Mouse (Mus musculus): ENCODE results near the gene Prss54. TPM values are rescaled to one million over a fixed set of nuclear protein-coding genes. Genes with fewer than 3 reads are reported as not detected.
A peak's percentile ranks its signal among the peaks of the same experiment; 100 is the strongest.

Gene Prss54
- polyA plus RNA-seq, 1 experiment from 2014 or later = not detected

DNA sequence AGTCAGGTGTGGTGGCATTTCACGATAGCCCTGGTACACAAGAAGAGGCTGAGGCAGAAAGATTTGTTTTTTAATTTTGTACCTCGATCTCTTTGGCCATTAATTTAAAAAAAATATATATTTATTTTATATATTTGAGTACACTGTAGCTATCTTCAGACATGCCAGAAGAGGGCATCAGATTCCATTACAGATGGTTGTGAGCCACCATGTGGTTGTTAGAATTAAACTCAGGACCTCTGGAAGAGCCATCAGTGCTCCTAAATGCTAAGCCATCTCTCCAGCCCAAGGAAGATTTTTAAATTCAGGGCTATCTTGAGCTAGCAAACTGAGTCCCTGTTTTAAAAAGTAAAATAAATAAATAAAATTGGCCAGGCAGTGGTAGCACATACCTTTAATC is 26.0 kb upstream of the Prss54 start:
- no peak overlapping the region for H3K9ac ChIP-seq (ENCODE audit: low read length)
- H3K27me3 ChIP-seq (replicated peaks; ENCODE audit: control insufficient read depth, insufficient read depth, low read length) = no peaks in the 10 kb centered on the region
- ATAC-seq (no peak), DNase-seq (ENCODE audit: low spot score) (no peak)
- no peak overlapping the region for H3K4me2 ChIP-seq (ENCODE audit: low read length)
- H3K27ac ChIP-seq (ENCODE audit: low read depth, low read length) = no peak overlapping the region
- WGBS = 74% methylated on average over 2 of the region's 2 CpGs
- no peaks in the 10 kb centered on the region for H3K36me3 ChIP-seq (ENCODE audit: control insufficient read depth, insufficient read depth, low read length)
- no peaks in the 10 kb centered on the region for H3K9me3 ChIP-seq (replicated peaks; ENCODE audit: control insufficient read depth, low read length)
- H3K4me1 ChIP-seq (ENCODE audit: control insufficient read depth, insufficient read depth, low read length) = no peaks in the 10 kb centered on the region
- no peak overlapping the region for H3K4me3 ChIP-seq (ENCODE audit: low read depth, low read length)

GRCm38 (mm10) chr8:95601306-95601705 is 25.2 kb upstream of the Prss54 start:
- H3K27ac ChIP-seq (ENCODE audit: low read depth, low read length) = no peak overlapping the region
- WGBS = 68% methylated on average over 15 of the region's 15 CpGs
- no peak for DNase-seq (ENCODE audit: low spot score)
- H3K9me3 ChIP-seq (replicated peaks; ENCODE audit: control insufficient read depth, low read length) = no peaks in the 10 kb centered on the region
- no peak for ATAC-seq
- no peaks in the 10 kb centered on the region for H3K36me3 ChIP-seq (ENCODE audit: control insufficient read depth, insufficient read depth, low read length)
- no peak overlapping the region for H3K4me2 ChIP-seq (ENCODE audit: low read length)
- H3K4me3 ChIP-seq (ENCODE audit: low read depth, low read length) = no peak overlapping the region
- H3K27me3 ChIP-seq (replicated peaks; ENCODE audit: control insufficient read depth, insufficient read depth, low read length) = no peaks in the 10 kb centered on the region
- H3K4me1 ChIP-seq (ENCODE audit: control insufficient read depth, insufficient read depth, low read length) = no peaks in the 10 kb centered on the region
- H3K9ac ChIP-seq (ENCODE audit: low read length) = no peak overlapping the region

DNA sequence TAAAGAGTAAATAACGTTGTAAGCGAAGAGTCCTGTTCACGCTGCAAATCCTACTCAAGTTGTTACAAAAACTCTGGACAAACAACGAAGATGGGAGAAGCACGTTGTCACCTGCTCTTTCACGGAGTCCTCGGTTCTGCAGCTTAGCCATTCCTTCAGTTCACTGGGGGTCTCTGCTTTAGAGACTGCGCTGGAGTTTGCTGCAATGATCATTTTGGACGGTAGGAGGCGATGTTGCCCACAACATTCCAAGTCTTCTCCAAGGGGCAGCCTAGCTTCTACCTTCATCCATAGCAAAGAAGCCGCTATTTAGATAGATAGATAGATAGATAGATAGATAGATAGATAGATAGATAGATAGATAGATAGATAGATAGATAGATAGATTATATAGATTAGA is 23.7 kb upstream of the Prss54 start:
- Histone ChIP-seq H3K9me3 (replicated peaks; ENCODE audit: control insufficient read depth, low read length) (no peaks in the 10 kb centered on the region), H3K9ac (ENCODE audit: low read length) (no peak overlapping the region), H3K4me3 (ENCODE audit: low read depth, low read length) (no peak overlapping the region), H3K27me3 (replicated peaks; ENCODE audit: control insufficient read depth, insufficient read depth, low read length) (no peaks in the 10 kb centered on the region), H3K4me1 (ENCODE audit: control insufficient read depth, insufficient read depth, low read length) (no peaks in the 10 kb centered on the region), H3K36me3 (ENCODE audit: control insufficient read depth, insufficient read depth, low read length) (no peaks in the 10 kb centered on the region), H3K4me2 (ENCODE audit: low read length) (no peak overlapping the region), H3K27ac (ENCODE audit: low read depth, low read length) (no peak overlapping the region)
- DNase-seq (ENCODE audit: low spot score) (peak; percentile 84), ATAC-seq (peak; percentile 76)
- 6% methylated on average over 11 of the region's 11 CpGs for WGBS

GRCm38 (mm10) chr8:95596841-95597241 is 20.7 kb upstream of the Prss54 start:
- WGBS = 78% methylated on average over 4 of the region's 4 CpGs

GRCm38 (mm10) chr8:95595131-95595530 is 19.0 kb upstream of the Prss54 start:
- H3K9ac ChIP-seq (ENCODE audit: low read length) = no peak overlapping the region
- DNase-seq (ENCODE audit: low spot score) = no peak
- no peaks in the 10 kb centered on the region for H3K9me3 ChIP-seq (replicated peaks; ENCODE audit: control insufficient read depth, low read length)
- 89% methylated on average over 14 of the region's 14 CpGs for WGBS
- H3K27ac ChIP-seq (ENCODE audit: low read depth, low read length) = no peak overlapping the region
- no peaks in the 10 kb centered on the region for H3K36me3 ChIP-seq (ENCODE audit: control insufficient read depth, insufficient read depth, low read length)
- H3K4me2 ChIP-seq (ENCODE audit: low read length) = no peak overlapping the region
- no peak overlapping the region for H3K4me3 ChIP-seq (ENCODE audit: low read depth, low read length)
- H3K4me1 ChIP-seq (ENCODE audit: control insufficient read depth, insufficient read depth, low read length) = no peaks in the 10 kb centered on the region
- no peak for ATAC-seq
- no peaks in the 10 kb centered on the region for H3K27me3 ChIP-seq (replicated peaks; ENCODE audit: control insufficient read depth, insufficient read depth, low read length)

More at GRCm38 (mm10) chr8:95596841-95597241, 20.7 kb upstream of the Prss54 start:
- no peaks in the 10 kb centered on the region for H3K9me3 ChIP-seq (replicated peaks; ENCODE audit: control insufficient read depth, low read length)
- H3K36me3 ChIP-seq (ENCODE audit: control insufficient read depth, insufficient read depth, low read length) = no peaks in the 10 kb centered on the region
- H3K4me2 ChIP-seq (ENCODE audit: low read length) = no peak overlapping the region
- H3K9ac ChIP-seq (ENCODE audit: low read length) = no peak overlapping the region
- no peaks in the 10 kb centered on the region for H3K27me3 ChIP-seq (replicated peaks; ENCODE audit: control insufficient read depth, insufficient read depth, low read length)
- DNase-seq (ENCODE audit: low spot score) = no peak
- no peaks in the 10 kb centered on the region for H3K4me1 ChIP-seq (ENCODE audit: control insufficient read depth, insufficient read depth, low read length)
- ATAC-seq = no peak
- H3K27ac ChIP-seq (ENCODE audit: low read depth, low read length) = no peak overlapping the region
- H3K4me3 ChIP-seq (ENCODE audit: low read depth, low read length) = no peak overlapping the region

DNA sequence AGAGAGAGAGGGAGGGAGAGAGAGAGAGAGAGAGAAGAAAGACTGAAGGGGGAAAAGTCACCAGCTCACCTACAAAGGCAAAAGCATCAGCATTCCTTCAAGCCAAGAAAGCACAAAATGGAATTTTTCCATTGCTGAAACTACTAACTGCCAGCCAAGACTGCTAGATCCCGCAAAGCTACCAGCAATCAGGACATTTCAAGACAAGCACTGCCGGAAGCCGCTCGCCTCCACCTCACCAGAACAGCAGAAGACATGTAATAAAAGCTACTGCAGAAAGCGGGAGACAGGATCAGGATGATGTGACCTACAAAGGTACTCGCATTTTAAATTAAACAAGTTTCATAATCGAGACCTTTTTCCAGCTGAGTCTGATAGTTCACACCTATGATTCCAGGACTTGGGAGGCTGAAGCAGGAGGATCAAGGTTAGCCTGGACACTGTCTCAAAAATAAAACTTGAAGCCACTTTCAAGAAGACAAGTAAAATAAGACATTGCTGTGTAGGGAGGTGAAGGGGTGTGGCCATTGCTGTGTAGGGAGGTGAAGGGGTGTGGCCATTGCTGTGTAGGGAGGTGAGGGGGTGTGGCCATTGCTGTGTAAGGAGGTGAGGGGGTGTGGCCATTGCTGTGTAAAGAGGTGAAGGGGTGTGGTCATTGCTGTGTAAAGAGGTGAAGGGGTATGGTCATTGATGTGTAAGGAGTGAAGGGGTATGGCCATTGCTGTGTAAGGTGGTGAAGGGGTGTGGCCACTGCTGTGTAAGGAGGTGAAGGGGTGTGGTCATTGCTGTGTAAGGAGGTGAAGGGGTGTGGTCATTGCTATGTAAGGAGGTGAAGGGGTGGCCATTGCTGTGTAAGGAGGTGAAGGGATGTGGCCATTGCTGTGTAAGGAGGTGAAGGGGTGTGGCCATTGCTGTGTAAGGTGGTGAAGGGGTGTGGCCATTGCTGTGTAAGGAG is 17.6 kb upstream of the Prss54 start:
- H3K36me3 ChIP-seq (ENCODE audit: control insufficient read depth, insufficient read depth, low read length) = no peaks in the 10 kb centered on the region
- ATAC-seq (no peak), DNase-seq (ENCODE audit: low spot score) (no peak)
- H3K9ac ChIP-seq (ENCODE audit: low read length) = no peak overlapping the region
- no peak overlapping the region for H3K4me3 ChIP-seq (ENCODE audit: low read depth, low read length)
- 91% methylated on average over 7 of the region's 7 CpGs for WGBS
- H3K27me3 ChIP-seq (replicated peaks; ENCODE audit: control insufficient read depth, insufficient read depth, low read length) = no peaks in the 10 kb centered on the region
- H3K9me3 ChIP-seq (replicated peaks; ENCODE audit: control insufficient read depth, low read length) = no peaks in the 10 kb centered on the region
- no peaks in the 10 kb centered on the region for H3K4me1 ChIP-seq (ENCODE audit: control insufficient read depth, insufficient read depth, low read length)
- H3K27ac ChIP-seq (ENCODE audit: low read depth, low read length) = no peak overlapping the region
- H3K4me2 ChIP-seq (ENCODE audit: low read length) = no peak overlapping the region

DNA sequence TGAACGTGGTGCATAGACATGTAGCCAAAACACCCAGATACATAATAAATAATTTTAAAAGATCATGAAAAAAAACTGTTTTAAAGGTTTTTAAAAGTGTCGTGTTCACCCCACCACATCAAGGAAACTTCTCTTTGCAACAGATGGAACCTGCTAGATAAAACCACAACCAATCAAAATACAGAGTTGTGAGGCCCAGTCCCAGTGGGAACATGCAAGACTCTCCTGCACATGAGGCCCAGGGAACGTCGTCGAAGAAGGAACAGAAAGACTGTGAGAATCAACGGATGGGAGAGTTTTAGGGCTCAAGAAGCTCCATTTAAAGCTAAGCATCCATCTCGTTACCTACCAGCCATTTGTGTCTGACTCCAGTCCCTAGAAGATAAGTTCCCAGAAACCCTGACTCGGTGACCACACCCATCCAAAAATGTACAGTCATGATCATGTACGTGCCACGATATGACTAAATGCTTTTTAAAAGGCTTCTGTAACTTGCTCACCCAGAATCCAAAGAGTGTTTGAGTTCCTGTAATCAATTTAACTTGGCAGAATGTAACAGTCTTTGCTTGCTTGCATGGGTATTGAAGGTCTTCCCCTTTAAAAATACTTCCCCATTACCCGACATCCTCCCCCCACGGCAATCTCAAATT is 16.1 kb upstream of the Prss54 start:
- WGBS = 86% methylated on average over 12 of the region's 12 CpGs
- Histone ChIP-seq H3K27me3 (replicated peaks; ENCODE audit: control insufficient read depth, insufficient read depth, low read length) (no peaks in the 10 kb centered on the region), H3K4me3 (ENCODE audit: low read depth, low read length) (no peak overlapping the region), H3K36me3 (ENCODE audit: control insufficient read depth, insufficient read depth, low read length) (no peaks in the 10 kb centered on the region), H3K9ac (ENCODE audit: low read length) (no peak overlapping the region), H3K4me2 (ENCODE audit: low read length) (no peak overlapping the region), H3K9me3 (replicated peaks; ENCODE audit: control insufficient read depth, low read length) (no peaks in the 10 kb centered on the region), H3K4me1 (ENCODE audit: control insufficient read depth, insufficient read depth, low read length) (no peaks in the 10 kb centered on the region), H3K27ac (ENCODE audit: low read depth, low read length) (no peak overlapping the region)
- ATAC-seq = no peak
- no peak for DNase-seq (ENCODE audit: low spot score)

DNA sequence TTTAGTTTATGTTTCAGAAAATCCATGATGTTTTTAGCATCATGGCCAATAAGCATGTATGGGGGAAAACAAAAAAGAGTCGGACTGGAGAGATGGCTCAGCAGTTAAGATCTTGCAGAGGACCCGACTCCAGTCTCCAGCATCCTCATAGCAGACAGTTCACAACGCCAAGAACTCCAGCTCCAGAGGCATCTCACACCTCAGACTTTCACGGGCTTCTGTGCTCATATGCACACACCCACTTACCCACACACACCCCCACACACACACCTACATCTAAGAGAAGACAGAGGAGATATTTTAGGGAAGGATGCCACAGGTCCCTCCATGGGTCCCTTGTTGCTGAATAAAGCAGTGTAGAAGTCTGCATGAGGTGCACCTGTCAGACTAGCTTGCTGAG is 14.4 kb upstream of the Prss54 start:
- ATAC-seq (no peak), DNase-seq (ENCODE audit: low spot score) (no peak)
- Histone ChIP-seq H3K4me2 (ENCODE audit: low read length) (no peak overlapping the region), H3K4me1 (ENCODE audit: control insufficient read depth, insufficient read depth, low read length) (no peaks in the 10 kb centered on the region), H3K4me3 (ENCODE audit: low read depth, low read length) (no peak overlapping the region), H3K9ac (ENCODE audit: low read length) (no peak overlapping the region), H3K9me3 (replicated peaks; ENCODE audit: control insufficient read depth, low read length) (peaks cover 5% of the 10 kb centered on the region; the same call in 1 of the 2 replicates), H3K27me3 (replicated peaks; ENCODE audit: control insufficient read depth, insufficient read depth, low read length) (no peaks in the 10 kb centered on the region), H3K36me3 (ENCODE audit: control insufficient read depth, insufficient read depth, low read length) (no peaks in the 10 kb centered on the region), H3K27ac (ENCODE audit: low read depth, low read length) (no peak overlapping the region)
- WGBS = 93% methylated on average over 4 of the region's 4 CpGs

DNA sequence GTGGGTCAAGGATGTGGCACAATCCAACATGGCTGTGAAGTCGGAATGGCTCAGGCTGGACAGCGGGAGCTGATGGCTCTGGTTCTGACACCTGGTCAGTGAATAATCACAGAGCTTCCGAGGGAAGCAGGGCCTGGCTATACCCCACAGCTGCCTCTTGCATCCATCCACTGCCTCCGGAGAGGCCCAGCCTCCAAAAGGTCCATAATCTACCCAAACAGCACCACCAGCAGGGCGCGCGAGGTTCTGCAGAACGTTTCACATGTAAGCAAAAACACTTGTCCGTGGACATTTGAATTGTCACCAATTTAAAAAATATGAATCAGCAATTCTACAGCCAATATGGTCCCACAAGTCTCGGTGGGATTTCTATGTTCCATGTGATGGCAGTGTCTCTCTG is 13.1 kb upstream of the Prss54 start:
- Histone ChIP-seq H3K4me3 (ENCODE audit: low read depth, low read length) (no peak overlapping the region), H3K36me3 (ENCODE audit: control insufficient read depth, insufficient read depth, low read length) (no peaks in the 10 kb centered on the region), H3K9me3 (replicated peaks; ENCODE audit: control insufficient read depth, low read length) (peaks cover 5% of the 10 kb centered on the region; the same call in 1 of the 2 replicates), H3K4me2 (ENCODE audit: low read length) (no peak overlapping the region), H3K27me3 (replicated peaks; ENCODE audit: control insufficient read depth, insufficient read depth, low read length) (no peaks in the 10 kb centered on the region), H3K9ac (ENCODE audit: low read length) (no peak overlapping the region), H3K27ac (ENCODE audit: low read depth, low read length) (no peak overlapping the region), H3K4me1 (ENCODE audit: control insufficient read depth, insufficient read depth, low read length) (no peaks in the 10 kb centered on the region)
- DNase-seq (ENCODE audit: low spot score) (no peak), ATAC-seq (no peak)
- 67% methylated on average over 10 of the region's 10 CpGs for WGBS

All from forebrain, embryonic 14.5 days (tissue).